Mouse (Mus musculus) heart, adult 2 months (tissue): ENCODE results near the gene Plscr3.

Experiments
- CTCF ChIP-seq: fragments of 200-600 bp; IDR thresholded peaks from 2 replicates; pipeline ENCODE4 v1.8.1; 2022; ENCODE audit warnings: antibody characterized with exemption, mild to moderate bottlenecking, moderate library complexity
- EP300 ChIP-seq: fragments of 200-500 bp; IDR thresholded peaks from 2 replicates; pipeline ENCODE4 v1.6.1; 2011; ENCODE audit warnings: low read depth, low read length, control low read depth; ENCODE audit not compliant: insufficient read depth
- POLR2A ChIP-seq: fragments of 200-500 bp; IDR thresholded peaks from 2 replicates; pipeline ENCODE4 v1.6.1; 2011; ENCODE audit warnings: mild to moderate bottlenecking, low read depth, low read length, control low read depth; ENCODE audit not compliant: insufficient read depth

DNA sequence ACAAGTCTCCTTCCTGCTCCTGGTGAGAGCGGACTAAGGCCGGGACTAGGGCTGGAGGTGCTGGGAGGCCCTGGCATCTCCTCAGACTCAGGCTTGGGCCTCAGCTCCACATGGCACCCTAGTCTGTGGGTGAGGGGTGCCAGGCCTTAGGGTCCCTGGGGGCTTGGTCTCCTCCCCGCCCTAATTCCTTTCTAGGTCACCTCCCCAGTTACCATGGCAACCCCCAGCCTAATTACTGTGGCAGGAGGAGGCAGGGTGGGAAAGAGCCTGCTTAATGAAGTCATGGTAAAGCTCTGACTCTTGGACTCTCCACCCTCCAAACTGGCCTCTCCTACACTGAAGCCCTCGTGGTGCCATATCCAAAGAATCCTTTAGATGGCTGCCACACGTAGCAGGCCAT lies 17.3 kb upstream of the Plscr3 start:
- TF ChIP-seq CTCF (no peak), EP300 (no peak), POLR2A (no peak)
